Comparison of ENCODE assay signal across 19 mouse cellular contexts in the genomic region with DNA sequence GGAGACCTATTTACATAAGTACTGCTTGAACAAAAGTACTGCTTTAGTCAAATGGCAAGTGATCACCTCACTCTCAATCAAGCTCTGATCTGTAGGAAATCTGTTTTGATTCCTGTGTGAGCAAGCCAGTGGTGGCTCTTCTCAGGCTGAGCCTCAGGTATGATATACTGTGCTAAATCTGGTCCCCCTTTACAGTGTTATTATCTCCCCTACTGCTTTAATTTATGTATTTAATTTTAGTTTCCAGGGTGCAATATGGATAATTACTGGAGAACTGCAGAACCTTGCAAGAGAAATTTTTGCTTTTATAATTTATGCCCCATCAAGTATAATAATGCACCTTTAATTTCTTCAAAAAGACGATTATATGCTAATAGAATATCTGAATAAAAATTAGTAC.
"Had no signal": no experiment of that assay in that cellular context is flagged by ENCODE, and none has a peak within 500 bp of the region (broad histone marks: within the 10 kb centered on the region; RNA-seq: fewer than 3 reads in every experiment).

No protein-coding gene starts in this region.

- H3K4me3 ChIP-seq: liver, embryonic 13.5 days; liver, embryonic 15.5 days; lung, embryonic 15.5 days; megakaryocyte, embryonic 14.5 days; midbrain, embryonic 12.5 days had no signal

- H3K27me3 ChIP-seq: liver, embryonic 13.5 days; liver, embryonic 15.5 days; lung, embryonic 15.5 days; megakaryocyte, embryonic 14.5 days; midbrain, embryonic 12.5 days had no signal

- DNase-seq: liver, embryonic 13.5 days; liver, postnatal 0 days; lung, adult 2 months; lung, postnatal 14 days; lung, postnatal 36 days; retina, postnatal 1 day; right cerebral cortex, adult 18-20 months; right cerebral cortex, postnatal 25 days; right cerebral cortex, postnatal 4 days; spleen, adult 18-20 months; thymus, adult 18-20 months; thymus, postnatal 14 days; thymus, postnatal 36 days had no signal

- H3K27ac ChIP-seq: liver, embryonic 13.5 days; liver, embryonic 15.5 days; lung, embryonic 15.5 days; macrophage; midbrain, embryonic 12.5 days had no signal

- H3K4me1 ChIP-seq: liver, embryonic 13.5 days; liver, embryonic 15.5 days; lung, embryonic 15.5 days; megakaryocyte, embryonic 14.5 days; midbrain, embryonic 12.5 days had no signal

- H3K9me3 ChIP-seq: liver, embryonic 13.5 days; liver, embryonic 15.5 days; lung, embryonic 15.5 days; midbrain, embryonic 12.5 days had no signal

- H3K36me3 ChIP-seq: liver, embryonic 13.5 days; liver, embryonic 15.5 days; lung, embryonic 15.5 days; midbrain, embryonic 12.5 days had no signal

- ATAC-seq: liver, postnatal 0 days; lung, postnatal 0 days had no signal

- H3K4me2 ChIP-seq: liver, embryonic 13.5 days; liver, embryonic 15.5 days; lung, embryonic 15.5 days; midbrain, embryonic 12.5 days had no signal

- H3K9ac ChIP-seq: liver, embryonic 13.5 days; liver, embryonic 15.5 days; liver, postnatal 0 days; lung, embryonic 15.5 days; midbrain, embryonic 12.5 days had no signal
